Mouse (Mus musculus): ENCODE results near the gene Slc22a6. TPM values are rescaled to one million over a fixed set of nuclear protein-coding genes. Genes with fewer than 3 reads are reported as not detected.
A peak's percentile ranks its signal among the peaks of the same experiment; 100 is the strongest.

The Slc22a6 gene
- total and polyA plus RNA-seq, 3 experiments = not detected

- Histone ChIP-seq H3K27ac (ENCODE audit: control insufficient read depth, low read depth, low read length) (no peak overlapping the region), H3K4me3 (ENCODE audit: control insufficient read depth in 1 of 2, insufficient read depth in 1 of 2, low read depth in 2 of 2, low read length in 2 of 2) (no peak overlapping the region), H3K9ac (ENCODE audit: control insufficient read depth, low read depth, low read length, poor library complexity, severe bottlenecking) (no peak overlapping the region), H3K4me1 (ENCODE audit: control insufficient read depth in 1 of 2, insufficient read depth in 2 of 2, low read length in 2 of 2) (no peaks in the 10 kb centered on the region), H3K79me2 (ENCODE audit: control insufficient read depth, insufficient read depth, low read length, poor library complexity) (no peaks in the 10 kb centered on the region), H3K9me3 (replicated peaks; ENCODE audit: insufficient read depth, low read length) (no peaks in the 10 kb centered on the region), H3K36me3 (ENCODE audit: control insufficient read depth in 1 of 2, insufficient read depth in 2 of 2, low read length in 2 of 2) (no peaks in the 10 kb centered on the region), H3K27me3 (ENCODE audit: control insufficient read depth in 1 of 2, insufficient read depth in 2 of 2, low read length in 2 of 2) (peaks cover 15 to 31% of the 10 kb centered on the region in 2 experiments)
- no peak for TF ChIP-seq HCFC1 (IDR thresholded peaks at IDR 0.05; ENCODE audit: low read depth, low read length)
- TF ChIP-seq GABPA (IDR thresholded peaks at IDR 0.05; ENCODE audit: low read depth, low read length) = no peak
- TF ChIP-seq KAT2A (conservative IDR thresholded peaks at IDR 0.05; ENCODE audit: low read depth, low read length) = no peak
- no peak for TF ChIP-seq GATA1 (IDR thresholded peaks at IDR 0.05; ENCODE audit: low read depth, low read length)
- DNase-seq (ENCODE audit: low read depth, low spot score) = no peak
These were observed 1.5 kb upstream of the Slc22a6 start for GRCm38 (mm10) chr19:8616314-8616713.

- DNase-seq (ENCODE audit: low read depth, low spot score) = no peak
- TF ChIP-seq POLR2A (IDR thresholded peaks at IDR 0.05; ENCODE audit: control insufficient read depth in 1 of 2, insufficient read depth in 1 of 2, low read depth in 1 of 2, low read length in 2 of 2, poor library complexity in 1 of 2) = no peak
- TF ChIP-seq MXI1 (IDR thresholded peaks at IDR 0.05; ENCODE audit: low read depth, low read length) = no peak
- peak; percentile 15; the same call in 1 of the 2 replicates for TF ChIP-seq SMC3 (IDR thresholded peaks at IDR 0.05; ENCODE audit: low read depth, low read length)
- TF ChIP-seq CTCF (IDR thresholded peaks at IDR 0.05 in 2 of 3, conservative IDR thresholded peaks at IDR 0.05 in 1 of 3; ENCODE audit: control insufficient read depth in 1 of 3, insufficient read depth in 1 of 3, low read depth in 2 of 3, low read length in 3 of 3, poor library complexity in 1 of 3, severe bottlenecking in 1 of 3) = peak in 2 of 3 experiments; percentile 7 to 17; a peak in 3 of 6 replicates
- Histone ChIP-seq H3K27me3 (ENCODE audit: control insufficient read depth in 1 of 2, insufficient read depth in 2 of 2, low read length in 2 of 2) (peaks cover 5 to 9% of the 10 kb centered on the region in 2 experiments), H3K4me3 (ENCODE audit: control insufficient read depth in 1 of 2, insufficient read depth in 1 of 2, low read depth in 2 of 2, low read length in 2 of 2) (no peak overlapping the region), H3K9ac (ENCODE audit: control insufficient read depth, low read depth, low read length, poor library complexity, severe bottlenecking) (no peak overlapping the region), H3K27ac (ENCODE audit: control insufficient read depth, low read depth, low read length) (no peak overlapping the region), H3K9me3 (replicated peaks; ENCODE audit: insufficient read depth, low read length) (no peaks in the 10 kb centered on the region), H3K79me2 (ENCODE audit: control insufficient read depth, insufficient read depth, low read length, poor library complexity) (no peaks in the 10 kb centered on the region), H3K4me1 (ENCODE audit: control insufficient read depth in 1 of 2, insufficient read depth in 2 of 2, low read length in 2 of 2) (no peaks in the 10 kb centered on the region), H3K36me3 (ENCODE audit: control insufficient read depth in 1 of 2, insufficient read depth in 2 of 2, low read length in 2 of 2) (no peaks in the 10 kb centered on the region)
These were observed 3.3 kb downstream of the Slc22a6 start for GRCm38 (mm10) chr19:8621098-8621497.

GRCm38 (mm10) chr19:8630249-8630648 is 12.4 kb downstream of the Slc22a6 start:
- Histone ChIP-seq H3K4me1 (ENCODE audit: control insufficient read depth in 1 of 2, insufficient read depth in 2 of 2, low read length in 2 of 2) (peaks cover 0 to 1% of the 10 kb centered on the region in 2 experiments; a peak in 2 of 4 replicates), H3K4me3 (ENCODE audit: control insufficient read depth in 1 of 2, insufficient read depth in 1 of 2, low read depth in 2 of 2, low read length in 2 of 2) (no peak overlapping the region), H3K79me2 (ENCODE audit: control insufficient read depth, insufficient read depth, low read length, poor library complexity) (no peaks in the 10 kb centered on the region), H3K27ac (ENCODE audit: control insufficient read depth, low read depth, low read length) (no peak overlapping the region), H3K27me3 (ENCODE audit: control insufficient read depth in 1 of 2, insufficient read depth in 2 of 2, low read length in 2 of 2) (peaks cover 2% of the 10 kb centered on the region in 2 experiments; a peak in 2 of 4 replicates), H3K9ac (ENCODE audit: control insufficient read depth, low read depth, low read length, poor library complexity, severe bottlenecking) (no peak overlapping the region), H3K9me3 (replicated peaks; ENCODE audit: insufficient read depth, low read length) (no peaks in the 10 kb centered on the region), H3K36me3 (ENCODE audit: control insufficient read depth in 1 of 2, insufficient read depth in 2 of 2, low read length in 2 of 2) (no peaks in the 10 kb centered on the region)
- TF ChIP-seq HCFC1 (IDR thresholded peaks at IDR 0.05; ENCODE audit: low read depth, low read length) (no peak), GATA1 (IDR thresholded peaks at IDR 0.05; ENCODE audit: low read depth, low read length) (no peak), SIN3A (IDR thresholded peaks at IDR 0.05; ENCODE audit: low read length) (no peak), MYB (IDR thresholded peaks at IDR 0.05; ENCODE audit: low read depth, low read length) (no peak), ZKSCAN1 (IDR thresholded peaks at IDR 0.05; ENCODE audit: low read depth, low read length) (no peak), MAFK (IDR thresholded peaks at IDR 0.05; ENCODE audit: borderline replicate concordance, low read depth, low read length) (no peak), ETS1 (IDR thresholded peaks at IDR 0.05; ENCODE audit: low read depth, low read length) (no peak), TCF12 (IDR thresholded peaks at IDR 0.05; ENCODE audit: low read depth, low read length) (no peak), MEF2A (IDR thresholded peaks at IDR 0.05; ENCODE audit: extremely low read depth, insufficient replicate concordance, low read depth, low read length, poor library complexity, severe bottlenecking) (no peak), BHLHE40 (IDR thresholded peaks at IDR 0.05; ENCODE audit: borderline replicate concordance, low read depth, low read length) (no peak), POLR2AphosphoS2 (IDR thresholded peaks at IDR 0.05; ENCODE audit: low read length) (no peak), ZC3H11A (IDR thresholded peaks at IDR 0.05; ENCODE audit: low read depth, low read length) (no peak), ZNF384 (IDR thresholded peaks at IDR 0.05; ENCODE audit: low read depth, low read length) (no peak), RCOR1 (IDR thresholded peaks at IDR 0.05; ENCODE audit: low read depth, low read length) (no peak), USF1 (IDR thresholded peaks at IDR 0.05; ENCODE audit: low read depth, low read length) (no peak), MAZ (IDR thresholded peaks at IDR 0.05; ENCODE audit: low read depth, low read length) (no peak), POLR2A (IDR thresholded peaks at IDR 0.05; ENCODE audit: control insufficient read depth in 1 of 2, insufficient read depth in 1 of 2, low read depth in 1 of 2, low read length in 2 of 2, poor library complexity in 1 of 2) (no peak), MYC (IDR thresholded peaks at IDR 0.05; ENCODE audit: low read depth, low read length) (no peak), CHD2 (IDR thresholded peaks at IDR 0.05; ENCODE audit: low read length) (no peak)
- DNase-seq (ENCODE audit: low read depth, low spot score) = no peak
